Mouse (Mus musculus): ENCODE results near the gene Igf2bp1. TPM values are rescaled to one million over a fixed set of nuclear protein-coding genes. Genes with fewer than 3 reads are reported as not detected.
A peak's percentile ranks its signal among the peaks of the same experiment; 100 is the strongest.

Gene Igf2bp1
- polyA plus RNA-seq, 1 experiment from 2014 or later, result 92.9 TPM

DNA sequence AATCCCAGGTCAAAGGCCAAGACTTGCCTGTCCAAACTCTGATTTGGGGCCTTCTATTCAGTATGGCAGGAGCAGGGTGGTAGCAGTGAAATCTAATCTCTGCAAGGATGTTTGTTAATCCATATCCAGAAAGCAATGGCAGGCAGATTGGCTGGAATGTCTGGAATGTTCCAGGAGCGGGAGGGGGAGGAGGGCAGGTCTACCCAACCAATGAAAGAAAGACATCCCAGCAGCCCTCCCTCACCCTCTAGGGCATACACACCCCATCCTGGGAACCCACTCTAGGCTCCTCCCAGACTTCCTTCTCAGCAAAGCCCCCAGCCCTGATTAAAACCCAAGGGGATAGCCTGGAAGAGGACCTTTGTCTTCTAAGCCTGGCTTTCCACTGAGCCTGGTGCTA lies 23.3 kb downstream of the Igf2bp1 start:
- H3K4me1 ChIP-seq (ENCODE audit: control insufficient read depth, insufficient read depth, low read length), result peaks cover 17% of the 10 kb centered on the region
- no peak overlapping the region for H3K9ac ChIP-seq (ENCODE audit: low read length)
- ATAC-seq (ENCODE audit: low FRiP score) (no peak), DNase-seq (ENCODE audit: low spot score, missing footprints) (no peak)
- 8% methylated on average over 1 of the region's 1 CpGs for WGBS
- H3K4me2 ChIP-seq, result no peak overlapping the region
- peak overlapping the region; percentile 20; the same call in 1 of the 2 replicates for H3K27ac ChIP-seq (ENCODE audit: low read depth, low read length)
- H3K4me3 ChIP-seq (ENCODE audit: low read depth, low read length), result no peak overlapping the region
- no peaks in the 10 kb centered on the region for H3K9me3 ChIP-seq (ENCODE audit: control insufficient read depth, low read length)
- H3K36me3 ChIP-seq (ENCODE audit: control insufficient read depth, insufficient read depth, low read length), result peaks cover 13% of the 10 kb centered on the region
- H3K27me3 ChIP-seq (ENCODE audit: control insufficient read depth, insufficient read depth, low read length), result no peaks in the 10 kb centered on the region

DNA sequence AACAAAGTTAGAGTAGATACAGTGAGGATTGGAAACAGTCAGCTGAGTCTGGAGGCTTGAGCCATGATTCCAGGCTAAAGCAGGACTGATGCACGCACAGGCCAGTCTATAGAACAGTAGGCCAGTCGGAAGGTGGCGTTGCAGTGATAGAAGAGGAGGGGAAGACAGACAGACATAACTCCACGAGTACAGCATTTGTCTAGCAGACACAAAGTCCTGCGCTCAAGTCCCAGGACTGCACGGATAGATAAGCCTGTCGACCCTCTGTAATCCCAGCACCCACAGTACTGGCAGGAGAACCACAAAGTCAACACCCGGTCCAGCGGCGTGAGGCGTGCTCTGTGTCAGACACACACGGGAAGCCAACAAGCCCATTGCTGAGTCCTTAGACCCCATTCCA lies 23.9 kb downstream of the Igf2bp1 start:
- DNase-seq (ENCODE audit: low spot score, missing footprints) (no peak), ATAC-seq (ENCODE audit: low FRiP score) (no peak)
- H3K4me3 ChIP-seq (ENCODE audit: low read depth, low read length), result no peak overlapping the region
- WGBS, result 83% methylated on average over 12 of the region's 12 CpGs
- peaks cover 19% of the 10 kb centered on the region for H3K36me3 ChIP-seq (ENCODE audit: control insufficient read depth, insufficient read depth, low read length)
- peaks cover 17% of the 10 kb centered on the region for H3K4me1 ChIP-seq (ENCODE audit: control insufficient read depth, insufficient read depth, low read length)
- H3K9ac ChIP-seq (ENCODE audit: low read length), result no peak overlapping the region
- peak overlapping the region; percentile 20; the same call in 1 of the 2 replicates for H3K27ac ChIP-seq (ENCODE audit: low read depth, low read length)
- H3K4me2 ChIP-seq, result no peak overlapping the region; the same call in 1 of the 2 replicates
- H3K9me3 ChIP-seq (ENCODE audit: control insufficient read depth, low read length), result no peaks in the 10 kb centered on the region
- H3K27me3 ChIP-seq (ENCODE audit: control insufficient read depth, insufficient read depth, low read length), result no peaks in the 10 kb centered on the region

DNA sequence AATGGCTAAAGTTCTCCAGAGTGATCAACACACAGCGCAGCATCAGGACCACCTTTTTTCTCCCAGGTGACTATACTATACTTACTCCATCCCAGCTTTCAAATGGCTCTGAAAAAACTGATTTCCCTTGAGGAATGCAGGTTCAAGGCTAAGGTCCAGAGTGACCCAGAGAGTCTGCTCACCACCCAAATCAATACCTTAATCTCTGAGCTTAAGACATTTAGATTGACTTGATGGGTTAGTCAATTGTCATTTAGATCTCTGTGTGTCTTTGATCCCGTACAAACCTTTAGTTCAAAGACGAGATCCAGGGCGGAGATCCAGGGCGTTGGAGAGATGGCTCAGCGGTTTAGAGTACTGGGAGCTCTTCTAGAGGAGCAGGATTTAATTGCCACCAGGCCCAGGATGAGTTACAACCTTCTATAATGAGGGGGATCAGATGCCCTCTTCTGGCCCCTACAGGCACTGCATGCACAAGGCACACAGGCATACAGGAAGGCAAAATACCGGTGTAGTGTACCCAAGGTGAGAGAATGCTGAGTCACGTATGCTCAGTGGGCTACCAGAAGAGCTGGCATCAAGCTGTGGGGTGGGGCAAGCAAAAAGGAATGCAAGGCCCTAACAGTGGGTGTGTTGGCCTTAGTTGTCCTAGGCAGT lies 24.9 kb downstream of the Igf2bp1 start:
- H3K36me3 ChIP-seq (ENCODE audit: control insufficient read depth, insufficient read depth, low read length), result peaks cover 23% of the 10 kb centered on the region
- H3K9ac ChIP-seq (ENCODE audit: low read length), result no peak overlapping the region
- H3K4me3 ChIP-seq (ENCODE audit: low read depth, low read length), result no peak overlapping the region
- DNase-seq (ENCODE audit: low spot score, missing footprints) (no peak), ATAC-seq (ENCODE audit: low FRiP score) (0 out of 2 replicates have a peak, but pooled peaks have one; percentile 24)
- no peak overlapping the region for H3K27ac ChIP-seq (ENCODE audit: low read depth, low read length)
- no peak overlapping the region for H3K4me2 ChIP-seq
- no peaks in the 10 kb centered on the region for H3K9me3 ChIP-seq (ENCODE audit: control insufficient read depth, low read length)
- H3K4me1 ChIP-seq (ENCODE audit: control insufficient read depth, insufficient read depth, low read length), result peaks cover 17% of the 10 kb centered on the region
- H3K27me3 ChIP-seq (ENCODE audit: control insufficient read depth, insufficient read depth, low read length), result no peaks in the 10 kb centered on the region
- WGBS, result 68% methylated on average over 8 of the region's 8 CpGs

DNA sequence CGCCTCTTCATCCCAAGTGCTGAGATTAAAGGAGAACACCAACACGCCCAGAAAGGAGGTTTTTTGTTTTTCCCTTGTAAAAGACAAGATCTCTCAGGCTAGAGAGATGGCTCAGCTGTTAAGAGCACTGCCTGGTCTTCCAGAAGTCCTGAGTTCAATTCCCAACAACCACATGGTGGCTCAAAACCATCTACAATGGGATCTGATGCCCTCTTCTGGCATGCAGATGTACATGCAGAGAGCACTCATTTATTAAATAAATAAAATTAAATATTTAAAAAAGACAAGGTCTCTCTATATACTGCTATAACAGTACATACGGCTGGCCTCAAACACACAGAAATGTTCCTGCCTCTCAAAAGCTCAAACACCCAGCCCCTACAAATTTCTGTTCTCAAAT lies 27.3 kb downstream of the Igf2bp1 start:
- H3K36me3 ChIP-seq (ENCODE audit: control insufficient read depth, insufficient read depth, low read length), result peaks cover 32% of the 10 kb centered on the region
- no peak overlapping the region for H3K27ac ChIP-seq (ENCODE audit: low read depth, low read length)
- no peaks in the 10 kb centered on the region for H3K9me3 ChIP-seq (ENCODE audit: control insufficient read depth, low read length)
- H3K4me1 ChIP-seq (ENCODE audit: control insufficient read depth, insufficient read depth, low read length), result peaks cover 13% of the 10 kb centered on the region
- H3K27me3 ChIP-seq (ENCODE audit: control insufficient read depth, insufficient read depth, low read length), result no peaks in the 10 kb centered on the region
- 93% methylated on average over 3 of the region's 3 CpGs for WGBS
- H3K9ac ChIP-seq (ENCODE audit: low read length), result no peak overlapping the region
- H3K4me2 ChIP-seq, result no peak overlapping the region
- ATAC-seq (ENCODE audit: low FRiP score) (no peak), DNase-seq (ENCODE audit: low spot score, missing footprints) (no peak)
- no peak overlapping the region for H3K4me3 ChIP-seq (ENCODE audit: low read depth, low read length)

DNA sequence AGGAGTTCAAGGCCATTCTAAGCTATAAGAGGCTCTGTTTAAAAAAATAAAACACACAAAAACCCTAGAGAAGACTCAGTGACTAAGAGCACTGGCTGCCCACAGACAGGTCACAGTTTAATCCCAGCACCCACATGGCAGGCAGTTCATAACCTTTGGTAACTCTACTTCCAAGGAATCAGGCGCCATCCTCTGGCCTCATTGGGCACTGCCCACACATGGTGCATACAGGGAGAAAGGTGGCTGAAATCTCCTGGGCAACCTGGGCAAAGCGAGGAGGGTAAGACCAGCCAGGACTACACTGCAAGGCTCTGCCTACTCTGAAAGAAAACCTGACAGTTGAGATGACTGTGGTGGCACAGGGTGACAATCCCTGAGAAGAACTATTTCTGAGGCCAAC lies 29.4 kb downstream of the Igf2bp1 start:
- 96% methylated on average over 2 of the region's 2 CpGs for WGBS
- ATAC-seq (ENCODE audit: low FRiP score) (no peak), DNase-seq (ENCODE audit: low spot score, missing footprints) (no peak)
- H3K36me3 ChIP-seq (ENCODE audit: control insufficient read depth, insufficient read depth, low read length), result peaks cover 35% of the 10 kb centered on the region
- no peaks in the 10 kb centered on the region for H3K27me3 ChIP-seq (ENCODE audit: control insufficient read depth, insufficient read depth, low read length)
- no peak overlapping the region for H3K27ac ChIP-seq (ENCODE audit: low read depth, low read length)
- no peak overlapping the region for H3K4me2 ChIP-seq
- H3K9ac ChIP-seq (ENCODE audit: low read length), result no peak overlapping the region
- H3K4me3 ChIP-seq (ENCODE audit: low read depth, low read length), result no peak overlapping the region
- H3K4me1 ChIP-seq (ENCODE audit: control insufficient read depth, insufficient read depth, low read length), result no peaks in the 10 kb centered on the region
- no peaks in the 10 kb centered on the region for H3K9me3 ChIP-seq (ENCODE audit: control insufficient read depth, low read length)

DNA sequence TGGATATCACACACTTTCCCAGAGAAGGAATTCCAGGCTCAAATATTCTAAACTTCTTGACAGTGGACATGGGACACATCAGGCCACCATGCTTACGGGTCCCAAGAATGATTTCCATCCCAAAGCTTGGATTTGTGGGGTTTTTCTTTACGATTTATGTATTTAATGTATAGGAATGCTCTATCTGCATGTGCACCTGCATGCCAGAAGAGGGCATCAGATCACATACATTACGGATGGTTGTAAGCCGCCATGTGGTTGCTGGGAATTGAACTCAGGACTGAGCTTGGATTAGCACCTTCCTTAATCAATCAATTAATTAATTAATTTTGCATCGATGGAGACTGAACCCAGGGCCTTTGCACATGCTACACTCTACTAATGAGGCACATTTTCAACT lies 30.0 kb downstream of the Igf2bp1 start:
- no peak for DNase-seq (ENCODE audit: low spot score, missing footprints)
- Histone ChIP-seq H3K4me1 (ENCODE audit: control insufficient read depth, insufficient read depth, low read length) (no peaks in the 10 kb centered on the region), H3K9ac (ENCODE audit: low read length) (no peak overlapping the region), H3K4me2 (no peak overlapping the region), H3K27ac (ENCODE audit: low read depth, low read length) (no peak overlapping the region), H3K36me3 (ENCODE audit: control insufficient read depth, insufficient read depth, low read length) (peaks cover 35% of the 10 kb centered on the region), H3K9me3 (ENCODE audit: control insufficient read depth, low read length) (no peaks in the 10 kb centered on the region), H3K4me3 (ENCODE audit: low read depth, low read length) (no peak overlapping the region), H3K27me3 (ENCODE audit: control insufficient read depth, insufficient read depth, low read length) (no peaks in the 10 kb centered on the region)
- 94% methylated on average over 5 of the region's 5 CpGs for WGBS
- no peak for ATAC-seq (ENCODE audit: low FRiP score)

DNA sequence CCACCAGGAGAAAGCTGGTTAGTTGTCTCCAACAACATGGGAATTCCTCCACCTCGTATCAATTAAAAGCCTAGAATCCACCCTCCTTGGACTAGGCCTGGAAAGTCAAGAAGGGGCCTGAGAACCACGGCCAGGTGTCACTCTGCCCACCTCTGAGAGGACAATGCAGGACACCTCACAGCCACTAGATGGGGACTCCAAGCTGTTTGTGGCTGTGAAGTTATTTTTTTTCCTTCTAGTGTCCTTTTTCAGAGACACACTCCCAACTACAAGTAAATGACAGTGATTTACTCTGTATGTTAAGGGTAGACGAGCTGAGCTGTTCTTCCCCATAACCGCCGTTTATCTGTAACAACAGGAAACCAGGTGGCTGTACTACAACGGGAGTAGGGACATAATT lies 32.6 kb downstream of the Igf2bp1 start:
- Histone ChIP-seq H3K9ac (ENCODE audit: low read length) (no peak overlapping the region), H3K4me3 (ENCODE audit: low read depth, low read length) (no peak overlapping the region), H3K36me3 (ENCODE audit: control insufficient read depth, insufficient read depth, low read length) (peaks cover 52% of the 10 kb centered on the region), H3K27me3 (ENCODE audit: control insufficient read depth, insufficient read depth, low read length) (no peaks in the 10 kb centered on the region), H3K4me2 (no peak overlapping the region), H3K4me1 (ENCODE audit: control insufficient read depth, insufficient read depth, low read length) (no peaks in the 10 kb centered on the region), H3K9me3 (ENCODE audit: control insufficient read depth, low read length) (no peaks in the 10 kb centered on the region), H3K27ac (ENCODE audit: low read depth, low read length) (no peak overlapping the region)
- no peak for ATAC-seq (ENCODE audit: low FRiP score)
- 89% methylated on average over 6 of the region's 6 CpGs for WGBS
- no peak for DNase-seq (ENCODE audit: low spot score, missing footprints)

DNA sequence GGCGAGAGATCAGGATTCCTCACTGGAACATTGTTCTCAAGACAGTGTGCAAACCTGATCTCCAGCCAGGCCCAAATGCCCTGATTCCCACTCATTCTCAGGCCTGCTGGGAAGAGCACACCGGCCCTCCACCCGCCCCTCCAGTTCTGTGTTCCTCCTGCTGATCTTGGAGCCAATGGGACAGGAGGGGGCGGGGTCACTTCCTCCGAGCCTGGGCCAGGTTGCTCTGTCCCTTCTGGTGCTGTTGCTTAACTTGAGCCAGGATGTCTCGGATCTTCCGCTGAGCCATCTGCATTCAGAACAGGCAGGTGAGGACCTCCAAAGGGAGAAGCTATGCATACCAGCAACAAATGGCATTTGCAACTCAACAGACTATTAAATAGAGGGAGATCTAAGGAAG lies 42.4 kb downstream of the Igf2bp1 start:
- no peaks in the 10 kb centered on the region; the same call in 1 of the 2 replicates for H3K4me1 ChIP-seq (ENCODE audit: control insufficient read depth, insufficient read depth, low read length)
- WGBS, result 66% methylated on average over 7 of the region's 7 CpGs
- H3K27ac ChIP-seq (ENCODE audit: low read depth, low read length), result no peak overlapping the region
- peaks cover 46% of the 10 kb centered on the region for H3K36me3 ChIP-seq (ENCODE audit: control insufficient read depth, insufficient read depth, low read length)
- H3K4me2 ChIP-seq, result no peak overlapping the region
- no peak overlapping the region for H3K4me3 ChIP-seq (ENCODE audit: low read depth, low read length)
- ATAC-seq (ENCODE audit: low FRiP score) (no peak), DNase-seq (ENCODE audit: low spot score, missing footprints) (no peak)
- H3K27me3 ChIP-seq (ENCODE audit: control insufficient read depth, insufficient read depth, low read length), result no peaks in the 10 kb centered on the region
- no peak overlapping the region for H3K9ac ChIP-seq (ENCODE audit: low read length)
- H3K9me3 ChIP-seq (ENCODE audit: control insufficient read depth, low read length), result no peaks in the 10 kb centered on the region

DNA sequence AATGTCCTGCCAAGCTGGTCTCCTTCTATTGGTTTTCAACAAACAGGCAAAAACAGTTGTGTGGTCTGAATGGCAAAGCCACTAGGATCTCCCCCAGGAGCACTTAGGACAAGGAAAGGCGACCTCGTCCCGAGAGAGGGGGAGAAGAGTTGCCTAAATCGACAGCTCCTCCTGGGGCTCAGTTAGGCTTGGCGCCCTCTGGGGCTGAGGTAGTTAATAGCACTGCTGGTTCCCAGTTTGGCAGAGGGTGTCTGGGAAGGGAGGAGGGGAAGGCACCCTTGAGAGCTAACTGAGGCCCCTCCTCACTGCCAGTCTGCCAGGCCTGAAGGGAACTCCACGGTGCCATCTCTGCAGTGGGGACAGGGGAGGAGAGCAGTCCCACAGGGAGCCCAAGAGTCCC lies 46.6 kb downstream of the Igf2bp1 start:
- Histone ChIP-seq H3K9me3 (ENCODE audit: control insufficient read depth, low read length) (no peaks in the 10 kb centered on the region), H3K27me3 (ENCODE audit: control insufficient read depth, insufficient read depth, low read length) (no peaks in the 10 kb centered on the region), H3K9ac (ENCODE audit: low read length) (no peak overlapping the region), H3K27ac (ENCODE audit: low read depth, low read length) (no peak overlapping the region), H3K4me2 (no peak overlapping the region), H3K4me3 (ENCODE audit: low read depth, low read length) (no peak overlapping the region), H3K36me3 (ENCODE audit: control insufficient read depth, insufficient read depth, low read length) (peaks cover 20% of the 10 kb centered on the region), H3K4me1 (ENCODE audit: control insufficient read depth, insufficient read depth, low read length) (peaks cover 7% of the 10 kb centered on the region; the same call in 1 of the 2 replicates)
- 64% methylated on average over 6 of the region's 6 CpGs for WGBS
- DNase-seq (ENCODE audit: low spot score, missing footprints), result peak; percentile 69
- ATAC-seq (ENCODE audit: low FRiP score), result no peak
